Mouse (Mus musculus) hindbrain, postnatal 0 days (tissue): ENCODE measurements around the gene Igfbp4. TPM values are rescaled to one million over a fixed set of nuclear protein-coding genes. Genes with fewer than 3 reads are reported as not detected.
A peak's percentile ranks its signal among the peaks of the same experiment; 100 is the strongest.

Experiments used
- ATAC-seq: fragments of 200-750 bp; cut with Nextera tagmentation; 2 replicates; pipeline ENCODE4 v1.8.0; 2017; ENCODE audit warnings: mild to moderate bottlenecking, moderate TSS enrichment, moderate library complexity
- DNase-seq: peaks from one replicate; pipeline ENCODE4 v3.0.0-alpha.2; 2015; ENCODE audit warnings: low spot score
- H3K27ac ChIP-seq: fragments of 300-500 bp; sonication (generic); 2 replicates; pipeline ENCODE4 v1.5.1; 2014; ENCODE audit warnings: mild to moderate bottlenecking
- H3K27me3 ChIP-seq: fragments of 300-500 bp; sonication (generic); 2 replicates; pipeline ENCODE4 v1.6.1; 2014; ENCODE audit warnings: low read length, mixed read lengths; ENCODE audit not compliant: insufficient read depth
- H3K36me3 ChIP-seq: fragments of 300-500 bp; sonication (generic); 2 replicates; pipeline ENCODE4 v1.6.1; 2014; ENCODE audit warnings: low read length, mixed read lengths; ENCODE audit not compliant: insufficient read depth
- H3K4me1 ChIP-seq: fragments of 300-500 bp; sonication (generic); 2 replicates; pipeline ENCODE4 v1.6.1; 2014; ENCODE audit warnings: antibody characterized with exemption, low read length, mixed read lengths; ENCODE audit not compliant: insufficient read depth
- H3K4me2 ChIP-seq: fragments of 300-500 bp; sonication (generic); 2 replicates; pipeline ENCODE4 v1.6.1; 2014; ENCODE audit warnings: low read depth, mild to moderate bottlenecking, low read length, moderate library complexity, mixed read lengths
- H3K4me3 ChIP-seq: fragments of 300-500 bp; sonication (generic); 2 replicates; pipeline ENCODE4 v1.5.1; 2014; ENCODE audit warnings: low read length
- H3K9ac ChIP-seq: fragments of 300-500 bp; sonication (generic); replicated peaks from 2 replicates; pipeline ENCODE4 v1.6.1; 2014; ENCODE audit warnings: mild to moderate bottlenecking, low read length, moderate library complexity, mixed read lengths
- H3K9me3 ChIP-seq: fragments of 300-500 bp; sonication (generic); 2 replicates; pipeline ENCODE4 v1.6.1; 2016; ENCODE audit warnings: low read length, mixed read lengths
- CTCF ChIP-seq: IDR thresholded peaks from 2 replicates; pipeline ENCODE4 v1.5.1; 2016; ENCODE audit warnings: antibody characterized with exemption, control low read depth, low read depth
- WGBS: fragments of 180-500 bp; shearing (Covaris S2); extraction: QIAGEN DNeasy Blood & Tissue Kit; methylation state at CpG from one replicate; pipeline ENCODE4 v1.1.7; 2014; 5-methylcytosine and 5-hydroxymethylcytosine counted together
- polyA plus RNA-seq: library from polyadenylated mRNA; unstranded; fragments of >200 nt; fragmentation: Nextera tagmentation; extraction: Ambion mirVana; gene quantifications from 2 replicates; pipeline ENCODE4 v1.2.1, GENCODE M21; 2015
- total RNA-seq: library from RNA; depleted of rRNA; stranded (reverse); fragments of >200 nt; gene quantifications from 2 replicates; pipeline ENCODE4 v1.2.3, GENCODE M21; 2014

The Igfbp4 gene
- total and polyA plus RNA-seq, 2 experiments from 2014 or later, result 81.3 to 103 TPM

DNA sequence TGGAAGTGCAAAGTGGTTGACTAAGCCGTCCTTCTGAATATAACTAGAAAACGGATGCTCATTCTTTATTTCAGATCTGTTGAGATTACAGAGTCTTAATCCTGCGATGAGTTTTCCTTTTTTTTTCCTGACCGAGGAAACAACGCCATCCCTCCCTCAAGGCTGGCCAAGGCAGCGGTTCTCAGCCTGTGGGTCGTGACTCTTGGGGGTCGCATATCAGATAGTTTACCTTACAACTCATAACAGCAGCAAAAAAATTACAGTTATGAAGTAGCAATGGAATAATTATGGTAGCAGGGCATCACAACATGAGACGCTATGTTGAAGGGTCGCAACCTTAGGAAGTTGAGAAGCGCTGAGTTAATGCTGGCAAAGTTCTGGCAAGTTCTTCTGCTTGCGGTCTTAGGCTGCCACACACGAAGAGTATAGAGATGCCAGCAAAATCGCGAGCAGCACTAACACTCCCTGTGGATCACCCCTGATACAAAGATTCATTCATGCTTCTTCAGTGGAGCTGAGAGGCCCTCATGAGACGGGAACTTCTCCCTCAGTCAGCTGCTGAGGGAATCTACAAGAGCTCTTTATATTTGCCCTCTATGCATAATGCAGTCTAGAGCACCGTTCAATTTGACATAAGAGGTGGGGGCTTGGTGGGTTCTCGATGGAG, 16.4 kb upstream of the Igfbp4 start:
- H3K4me1 ChIP-seq, result 0 out of 2 replicates have a peak, but pooled peaks cover 5% of the 10 kb centered on the region
- H3K27ac ChIP-seq, result peak overlapping the region; percentile 59; the same call in 1 of the 2 replicates
- H3K9ac ChIP-seq, result 0 out of 2 replicates have a peak overlapping the region, but pooled peaks have one; percentile 24
- TF ChIP-seq CTCF, result no peak
- DNase-seq (no peak), ATAC-seq (peak; percentile 57)
- H3K4me2 ChIP-seq, result peak overlapping the region; percentile 81
- H3K27me3 ChIP-seq, result no peaks in the 10 kb centered on the region
- H3K36me3 ChIP-seq, result no peaks in the 10 kb centered on the region
- 40% methylated on average over 18 of the region's 18 CpGs for WGBS
- no peaks in the 10 kb centered on the region for H3K9me3 ChIP-seq
- peak overlapping the region; percentile 66 for H3K4me3 ChIP-seq

DNA sequence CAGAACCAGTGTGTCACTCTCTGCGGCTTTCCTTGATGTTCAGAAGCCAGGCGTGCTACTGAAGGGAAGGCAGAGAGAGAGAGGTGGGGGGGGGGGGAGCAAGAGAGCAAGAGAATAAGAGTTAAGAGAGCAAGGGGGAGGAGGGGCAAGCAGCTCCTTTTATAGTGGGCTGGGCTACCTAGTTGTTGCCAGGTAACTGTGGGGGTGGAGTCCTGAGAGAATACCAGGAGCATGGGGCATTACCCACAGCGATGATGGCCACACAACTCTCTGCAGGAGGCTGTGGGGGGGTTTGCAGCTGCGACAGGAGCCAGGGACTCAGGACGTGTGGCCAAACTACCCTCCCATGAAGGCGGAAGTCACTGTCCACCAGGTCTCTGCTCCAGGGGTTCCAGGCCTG, 15.2 kb upstream of the Igfbp4 start:
- no peaks in the 10 kb centered on the region for H3K9me3 ChIP-seq
- ATAC-seq (no peak), DNase-seq (no peak)
- H3K27me3 ChIP-seq, result no peaks in the 10 kb centered on the region
- WGBS, result 74% methylated on average over 6 of the region's 6 CpGs
- no peak for TF ChIP-seq CTCF
- H3K4me1 ChIP-seq, result 0 out of 2 replicates have a peak, but pooled peaks cover 5% of the 10 kb centered on the region
- no peak overlapping the region for H3K27ac ChIP-seq
- H3K4me2 ChIP-seq, result no peak overlapping the region
- no peak overlapping the region for H3K4me3 ChIP-seq
- no peaks in the 10 kb centered on the region for H3K36me3 ChIP-seq
- H3K9ac ChIP-seq, result no peak overlapping the region

DNA sequence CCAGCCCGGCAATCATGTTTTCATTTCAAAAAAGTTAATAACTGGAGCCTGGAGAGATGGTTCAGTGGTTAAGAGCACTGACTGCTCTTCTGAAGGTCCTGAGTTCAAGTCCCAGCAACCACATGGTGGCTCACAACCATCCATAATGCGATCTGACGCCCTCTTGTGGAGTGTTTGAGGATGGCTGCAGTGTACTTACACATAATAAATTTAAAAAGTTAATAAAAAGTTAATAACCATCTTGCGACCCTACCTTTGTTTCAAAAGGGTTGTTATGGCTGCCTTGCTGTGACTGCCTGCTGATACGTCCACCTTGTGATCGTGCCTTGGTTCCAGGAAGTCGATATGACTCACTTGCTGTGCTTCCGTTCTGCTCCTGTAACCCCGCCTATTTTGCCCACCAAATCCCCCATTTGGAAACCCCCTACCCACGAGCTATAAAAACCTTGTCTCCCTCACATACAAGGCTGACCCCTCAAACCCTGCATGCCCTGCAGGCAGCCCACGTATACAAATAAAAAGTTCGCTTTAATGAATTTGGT, 14.1 kb upstream of the Igfbp4 start:
- Histone ChIP-seq H3K36me3 (no peaks in the 10 kb centered on the region), H3K4me2 (no peak overlapping the region), H3K27ac (no peak overlapping the region), H3K4me1 (0 out of 2 replicates have a peak, but pooled peaks cover 5% of the 10 kb centered on the region), H3K9me3 (no peaks in the 10 kb centered on the region), H3K9ac (no peak overlapping the region), H3K4me3 (no peak overlapping the region), H3K27me3 (no peaks in the 10 kb centered on the region)
- no peak for TF ChIP-seq CTCF
- ATAC-seq (no peak), DNase-seq (no peak)
- 85% methylated on average over 12 of the region's 12 CpGs for WGBS

DNA sequence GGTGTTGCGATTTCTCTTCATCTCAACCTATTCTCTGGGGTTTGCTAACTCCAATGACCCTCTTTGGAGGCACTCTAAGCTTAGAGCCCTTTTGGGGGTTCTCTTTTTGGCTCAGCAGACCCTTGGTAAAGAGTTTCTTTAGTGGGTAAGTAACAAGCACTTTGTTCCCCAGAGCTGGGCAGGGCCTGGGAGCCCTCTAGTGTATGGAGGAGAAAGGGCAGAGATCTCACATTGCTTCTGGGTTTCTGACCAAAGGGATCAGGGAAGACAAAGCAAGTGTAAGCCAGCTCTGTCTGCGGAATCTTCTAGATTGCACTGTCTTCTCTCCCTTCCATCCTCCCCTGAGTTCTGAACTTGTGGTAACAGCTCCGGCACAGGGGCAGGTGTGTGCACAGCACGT, 5.7 kb upstream of the Igfbp4 start:
- Histone ChIP-seq H3K36me3 (no peaks in the 10 kb centered on the region), H3K9me3 (no peaks in the 10 kb centered on the region), H3K4me3 (no peak overlapping the region), H3K9ac (no peak overlapping the region), H3K27me3 (no peaks in the 10 kb centered on the region), H3K4me2 (no peak overlapping the region), H3K4me1 (peaks cover 2% of the 10 kb centered on the region; the same call in 1 of the 2 replicates), H3K27ac (no peak overlapping the region)
- no peak for ATAC-seq
- DNase-seq, result peak; percentile 31
- peak; percentile 49 for TF ChIP-seq CTCF
- WGBS, result 84% methylated on average over 4 of the region's 4 CpGs

DNA sequence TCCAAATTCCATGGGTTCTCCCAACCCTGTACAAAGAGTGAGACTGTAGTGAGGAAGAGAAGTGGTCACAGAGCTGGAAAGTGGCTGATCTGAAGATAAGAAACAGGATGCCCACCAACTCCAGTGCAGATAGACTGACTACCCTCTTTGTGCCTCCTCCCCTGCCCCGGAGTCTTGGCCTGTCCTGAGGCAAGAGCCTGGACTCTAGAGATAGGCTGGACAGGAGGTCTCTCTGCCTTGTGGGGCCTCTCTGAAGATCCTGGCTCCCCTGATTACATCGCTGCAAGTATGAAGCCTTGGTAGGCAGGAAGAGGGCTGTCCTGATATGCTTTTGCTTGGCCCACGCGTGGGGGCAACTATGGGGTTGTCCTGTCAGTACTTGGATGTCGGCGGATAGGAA, 4.8 kb upstream of the Igfbp4 start:
- Histone ChIP-seq H3K9ac (no peak overlapping the region), H3K9me3 (no peaks in the 10 kb centered on the region), H3K27ac (no peak overlapping the region), H3K4me1 (peaks cover 8% of the 10 kb centered on the region), H3K4me2 (no peak overlapping the region), H3K4me3 (no peak overlapping the region), H3K36me3 (no peaks in the 10 kb centered on the region), H3K27me3 (no peaks in the 10 kb centered on the region)
- no peak for TF ChIP-seq CTCF
- 86% methylated on average over 6 of the region's 6 CpGs for WGBS
- DNase-seq (no peak), ATAC-seq (no peak)

DNA sequence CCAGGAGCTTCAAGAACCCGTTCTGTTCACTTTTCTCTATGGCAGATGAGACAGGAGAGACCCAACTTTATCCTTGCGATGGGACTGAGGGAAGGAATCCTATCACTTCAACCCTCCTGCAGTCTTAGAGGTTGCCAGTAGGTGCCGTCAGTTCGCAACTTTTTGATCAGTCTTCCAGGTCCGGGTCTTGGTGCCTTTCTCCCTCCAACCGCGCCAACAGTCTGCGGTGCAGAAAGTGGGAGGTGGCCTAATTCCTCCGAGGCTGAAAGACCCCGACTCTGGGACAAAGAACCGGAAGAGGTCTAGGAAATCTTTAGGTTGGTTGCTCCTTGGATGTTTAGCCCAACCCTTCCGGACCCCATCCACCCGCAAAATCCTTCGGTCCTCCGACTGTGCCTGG, 1.3 kb upstream of the Igfbp4 start:
- WGBS, result under 1% methylated on average over 15 of the region's 15 CpGs
- TF ChIP-seq CTCF, result peak; percentile 91
- H3K27ac ChIP-seq, result peak overlapping the region; percentile 68; the same call in 1 of the 2 replicates

More for the DNA sequence above, 1.3 kb upstream of the Igfbp4 start:
- H3K36me3 ChIP-seq, result no peaks in the 10 kb centered on the region
- H3K4me1 ChIP-seq, result peaks cover 12% of the 10 kb centered on the region
- peak overlapping the region; percentile 99 for H3K4me2 ChIP-seq
- H3K9ac ChIP-seq, result peak overlapping the region; percentile 70
- H3K9me3 ChIP-seq, result no peaks in the 10 kb centered on the region
- no peaks in the 10 kb centered on the region for H3K27me3 ChIP-seq
- ATAC-seq (peak; percentile 83), DNase-seq (peak; percentile 92)
- peak overlapping the region; percentile 54 for H3K4me3 ChIP-seq
